Mouse (Mus musculus): ENCODE measurements around the gene Nefh. TPM values are rescaled to one million over a fixed set of nuclear protein-coding genes. Genes with fewer than 3 reads are reported as not detected.

Gene Nefh
- polyA plus RNA-seq, 1 experiment from 2014 or later, result 0.11 TPM

DNA sequence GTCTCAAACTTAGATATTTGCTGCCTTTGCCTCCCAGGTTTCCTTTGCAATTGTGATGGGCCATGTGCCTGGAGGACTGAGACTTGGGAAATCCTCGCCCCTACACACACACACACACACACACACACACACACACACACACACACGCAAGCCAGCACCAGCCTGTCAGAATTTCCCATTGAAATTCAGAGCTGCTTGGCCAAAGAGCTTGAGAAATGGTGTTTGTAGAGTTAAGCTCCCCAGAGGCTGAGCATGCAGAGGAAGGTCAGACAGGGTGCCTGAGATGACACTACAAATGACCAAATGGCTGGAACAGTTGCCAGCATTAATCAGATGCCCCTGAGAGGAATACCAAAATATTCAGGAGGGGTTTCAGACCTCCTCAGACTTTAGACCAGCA is 18.5 kb upstream of the Nefh start:
- Histone ChIP-seq H3K4me3 (ENCODE audit: low read depth, low read length) (no peak overlapping the region), H3K4me1 (ENCODE audit: control insufficient read depth, low read depth, low read length) (peaks cover 18% of the 10 kb centered on the region), H3K27ac (ENCODE audit: low read length) (no peak overlapping the region), H3K36me3 (ENCODE audit: control insufficient read depth, insufficient read depth) (no peaks in the 10 kb centered on the region), H3K9ac (ENCODE audit: low read depth, low read length) (no peak overlapping the region), H3K27me3 (ENCODE audit: control insufficient read depth, insufficient read depth, low read depth, low read length) (no peaks in the 10 kb centered on the region), H3K9me3 (replicated peaks; ENCODE audit: control insufficient read depth, low read length) (no peaks in the 10 kb centered on the region), H3K4me2 (ENCODE audit: low read depth, low read length) (no peak overlapping the region)
- 69% methylated on average over 2 of the region's 2 CpGs for WGBS (ENCODE audit: insufficient replicate concordance)
- no peak for ATAC-seq (ENCODE audit: low read depth)

DNA sequence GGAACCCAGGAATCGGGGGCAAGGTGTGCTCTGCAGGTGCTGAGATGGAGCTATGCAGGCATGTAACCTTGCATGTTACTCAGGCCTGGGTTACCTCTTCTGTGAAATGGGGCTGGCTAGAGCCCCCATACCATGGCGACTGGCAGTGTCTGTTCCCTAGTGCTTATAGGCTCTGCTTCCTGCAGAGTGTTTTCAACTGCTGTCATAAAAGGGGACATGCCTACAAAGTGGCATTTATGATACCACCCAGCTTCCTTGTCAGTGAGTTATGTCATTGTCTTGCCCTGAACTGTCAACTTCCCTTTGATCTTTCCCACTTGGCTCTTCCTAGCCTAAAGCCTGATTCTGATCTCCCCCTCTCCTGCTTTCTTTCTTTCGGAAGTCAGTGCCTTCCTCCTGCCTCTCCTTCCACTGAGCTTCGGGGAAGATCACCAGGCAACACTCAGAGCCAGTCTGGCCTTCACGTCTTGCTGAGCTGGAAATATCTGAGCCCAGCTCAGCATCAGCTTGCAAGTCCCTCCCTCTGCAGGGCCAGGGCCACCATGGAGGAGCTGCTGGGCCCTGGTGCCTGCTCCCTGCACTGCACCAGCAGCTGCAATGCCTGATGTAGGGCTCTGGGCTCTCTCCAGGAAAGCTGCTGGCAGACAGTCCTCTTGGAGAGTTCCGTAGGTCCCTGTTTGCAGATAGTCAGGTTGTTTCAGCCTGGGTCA is 15.4 kb upstream of the Nefh start:
- H3K4me2 ChIP-seq (ENCODE audit: low read depth, low read length), result no peak overlapping the region
- H3K27ac ChIP-seq (ENCODE audit: low read length), result no peak overlapping the region
- no peaks in the 10 kb centered on the region for H3K9me3 ChIP-seq (replicated peaks; ENCODE audit: control insufficient read depth, low read length)
- 42% methylated on average over 6 of the region's 6 CpGs for WGBS (ENCODE audit: insufficient replicate concordance)
- H3K9ac ChIP-seq (ENCODE audit: low read depth, low read length), result no peak overlapping the region
- H3K4me1 ChIP-seq (ENCODE audit: control insufficient read depth, low read depth, low read length), result peaks cover 15% of the 10 kb centered on the region
- no peak for ATAC-seq (ENCODE audit: low read depth)
- H3K4me3 ChIP-seq (ENCODE audit: low read depth, low read length), result no peak overlapping the region
- no peaks in the 10 kb centered on the region for H3K27me3 ChIP-seq (ENCODE audit: control insufficient read depth, insufficient read depth, low read depth, low read length)
- no peaks in the 10 kb centered on the region for H3K36me3 ChIP-seq (ENCODE audit: control insufficient read depth, insufficient read depth)

DNA sequence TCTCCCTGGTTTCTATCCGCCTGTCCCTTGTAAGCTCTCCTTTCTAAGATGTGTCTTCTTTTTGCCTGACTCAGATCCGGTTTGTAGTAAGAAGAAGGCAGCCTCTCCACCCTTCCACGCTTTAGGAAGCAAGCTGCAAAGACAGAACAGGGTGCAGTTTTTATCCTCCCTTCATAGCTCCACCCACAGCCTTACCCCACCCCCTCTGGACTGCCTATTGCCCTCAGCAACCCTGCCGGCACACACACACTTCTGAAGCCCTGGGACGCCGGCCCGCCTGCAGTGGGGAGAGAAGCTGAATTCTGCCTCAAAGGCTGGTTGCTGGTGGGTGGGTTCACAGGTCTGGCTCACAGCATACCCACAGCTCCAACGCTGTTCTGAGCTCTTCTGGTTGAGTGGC is 6.1 kb upstream of the Nefh start:
- Histone ChIP-seq H3K36me3 (ENCODE audit: control insufficient read depth, insufficient read depth) (no peaks in the 10 kb centered on the region), H3K9ac (ENCODE audit: low read depth, low read length) (no peak overlapping the region), H3K4me2 (ENCODE audit: low read depth, low read length) (no peak overlapping the region), H3K9me3 (replicated peaks; ENCODE audit: control insufficient read depth, low read length) (no peaks in the 10 kb centered on the region), H3K27ac (ENCODE audit: low read length) (no peak overlapping the region), H3K4me1 (ENCODE audit: control insufficient read depth, low read depth, low read length) (no peaks in the 10 kb centered on the region), H3K4me3 (ENCODE audit: low read depth, low read length) (no peak overlapping the region), H3K27me3 (ENCODE audit: control insufficient read depth, insufficient read depth, low read depth, low read length) (peaks cover 49% of the 10 kb centered on the region)
- 4% methylated on average over 8 of the region's 8 CpGs for WGBS (ENCODE audit: insufficient replicate concordance)
- no peak for ATAC-seq (ENCODE audit: low read depth)

DNA sequence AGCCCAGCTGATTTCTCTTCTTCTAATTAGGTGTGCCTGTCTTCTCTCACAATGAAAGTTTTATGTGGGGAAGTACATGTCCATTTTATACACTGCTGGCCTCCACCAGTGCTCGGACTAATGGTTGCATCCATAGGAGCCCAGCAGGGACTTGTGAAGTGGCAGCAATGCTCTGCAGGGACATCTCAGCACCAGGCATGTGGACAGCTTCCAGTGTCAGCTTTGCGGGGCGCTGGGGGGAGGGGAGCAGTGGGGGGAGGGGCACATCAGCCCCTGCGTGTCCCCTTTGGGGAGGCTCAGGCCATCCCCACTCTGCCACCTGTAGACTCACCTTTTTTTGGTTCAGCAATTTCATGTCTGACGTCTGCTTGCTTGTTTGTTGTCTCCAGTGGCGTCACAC is 5.5 kb upstream of the Nefh start:
- WGBS (ENCODE audit: insufficient replicate concordance), result 6% methylated on average over 6 of the region's 6 CpGs
- H3K27ac ChIP-seq (ENCODE audit: low read length), result no peak overlapping the region
- no peak overlapping the region for H3K4me3 ChIP-seq (ENCODE audit: low read depth, low read length)
- no peaks in the 10 kb centered on the region for H3K9me3 ChIP-seq (replicated peaks; ENCODE audit: control insufficient read depth, low read length)
- ATAC-seq (ENCODE audit: low read depth), result no peak
- no peaks in the 10 kb centered on the region for H3K4me1 ChIP-seq (ENCODE audit: control insufficient read depth, low read depth, low read length)
- no peak overlapping the region for H3K4me2 ChIP-seq (ENCODE audit: low read depth, low read length)
- no peak overlapping the region for H3K9ac ChIP-seq (ENCODE audit: low read depth, low read length)
- H3K27me3 ChIP-seq (ENCODE audit: control insufficient read depth, insufficient read depth, low read depth, low read length), result peaks cover 54% of the 10 kb centered on the region
- no peaks in the 10 kb centered on the region for H3K36me3 ChIP-seq (ENCODE audit: control insufficient read depth, insufficient read depth)

DNA sequence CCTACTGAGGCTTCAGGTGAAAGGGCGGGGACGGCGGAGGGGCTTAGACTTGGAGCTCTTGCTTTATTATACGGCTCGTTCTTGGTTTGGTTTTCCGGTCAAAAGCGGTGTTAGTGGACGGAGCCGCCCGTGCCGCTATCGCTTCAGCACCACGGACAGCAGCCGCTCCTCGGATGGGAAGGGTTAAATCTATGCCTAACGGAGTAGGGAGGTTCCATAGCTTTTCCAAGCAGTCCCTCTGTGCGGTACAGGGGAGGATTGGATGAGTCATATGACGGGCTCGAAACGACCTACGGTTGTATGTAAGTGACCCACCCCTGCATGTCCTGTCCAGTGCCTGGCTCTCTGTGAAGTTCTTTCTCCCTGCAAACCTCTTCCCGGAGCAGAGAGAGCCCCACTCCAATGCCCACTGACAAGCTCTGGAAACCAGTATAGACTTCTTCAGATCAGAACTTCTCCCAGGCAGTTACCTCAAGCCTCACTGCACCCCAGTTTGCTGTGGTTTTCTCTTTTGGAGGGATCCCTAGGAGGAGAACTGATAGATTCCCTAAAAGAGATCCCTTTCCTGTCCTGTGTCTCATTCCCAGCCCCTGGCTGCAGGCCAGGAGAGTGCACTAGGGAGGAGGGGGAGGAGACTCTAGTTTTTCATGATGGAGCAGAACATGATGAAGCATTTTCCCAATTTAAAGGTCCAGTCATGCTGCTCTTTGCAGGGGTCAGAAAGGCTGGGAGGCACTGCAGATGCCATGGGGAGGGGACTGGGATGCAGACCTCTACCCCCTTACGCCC is 1.6 kb upstream of the Nefh start:
- 4% methylated on average over 23 of the region's 23 CpGs for WGBS (ENCODE audit: insufficient replicate concordance)
- no peaks in the 10 kb centered on the region for H3K36me3 ChIP-seq (ENCODE audit: control insufficient read depth, insufficient read depth)
- H3K9ac ChIP-seq (ENCODE audit: low read depth, low read length), result no peak overlapping the region
- no peak overlapping the region for H3K27ac ChIP-seq (ENCODE audit: low read length)
- no peaks in the 10 kb centered on the region for H3K9me3 ChIP-seq (replicated peaks; ENCODE audit: control insufficient read depth, low read length)
- ATAC-seq (ENCODE audit: low read depth), result no peak
- peaks cover 90% of the 10 kb centered on the region for H3K27me3 ChIP-seq (ENCODE audit: control insufficient read depth, insufficient read depth, low read depth, low read length)
- peaks cover 13% of the 10 kb centered on the region for H3K4me1 ChIP-seq (ENCODE audit: control insufficient read depth, low read depth, low read length)
- no peak overlapping the region for H3K4me2 ChIP-seq (ENCODE audit: low read depth, low read length)
- H3K4me3 ChIP-seq (ENCODE audit: low read depth, low read length), result no peak overlapping the region

DNA sequence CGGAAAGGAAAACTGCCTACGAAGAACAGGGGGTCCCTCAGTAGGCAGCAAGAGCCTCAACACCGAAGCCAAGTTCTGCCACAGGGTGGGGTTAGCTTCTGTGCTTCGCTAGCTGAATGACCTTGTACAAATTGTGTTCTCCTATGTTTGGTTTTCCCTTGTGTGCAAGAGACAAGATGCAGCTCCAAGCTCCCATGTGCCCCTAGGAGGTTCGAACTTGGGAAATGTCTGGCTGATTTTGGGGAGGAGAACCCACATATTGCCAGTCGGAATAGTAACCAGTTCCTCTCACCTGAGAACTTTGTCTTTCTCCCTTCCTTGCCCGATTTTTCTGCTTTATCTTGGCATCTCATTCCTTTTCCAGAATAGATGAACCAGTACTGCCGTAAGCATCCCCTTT is 928 bp upstream of the Nefh start:
- Histone ChIP-seq H3K27me3 (ENCODE audit: control insufficient read depth, insufficient read depth, low read depth, low read length) (peaks cover 87% of the 10 kb centered on the region), H3K9ac (ENCODE audit: low read depth, low read length) (no peak overlapping the region), H3K9me3 (replicated peaks; ENCODE audit: control insufficient read depth, low read length) (no peaks in the 10 kb centered on the region), H3K27ac (ENCODE audit: low read length) (no peak overlapping the region), H3K36me3 (ENCODE audit: control insufficient read depth, insufficient read depth) (no peaks in the 10 kb centered on the region), H3K4me3 (ENCODE audit: low read depth, low read length) (no peak overlapping the region), H3K4me2 (ENCODE audit: low read depth, low read length) (no peak overlapping the region), H3K4me1 (ENCODE audit: control insufficient read depth, low read depth, low read length) (peaks cover 13% of the 10 kb centered on the region)
- ATAC-seq (ENCODE audit: low read depth), result no peak
- WGBS (ENCODE audit: insufficient replicate concordance), result 29% methylated on average over 8 of the region's 8 CpGs

DNA sequence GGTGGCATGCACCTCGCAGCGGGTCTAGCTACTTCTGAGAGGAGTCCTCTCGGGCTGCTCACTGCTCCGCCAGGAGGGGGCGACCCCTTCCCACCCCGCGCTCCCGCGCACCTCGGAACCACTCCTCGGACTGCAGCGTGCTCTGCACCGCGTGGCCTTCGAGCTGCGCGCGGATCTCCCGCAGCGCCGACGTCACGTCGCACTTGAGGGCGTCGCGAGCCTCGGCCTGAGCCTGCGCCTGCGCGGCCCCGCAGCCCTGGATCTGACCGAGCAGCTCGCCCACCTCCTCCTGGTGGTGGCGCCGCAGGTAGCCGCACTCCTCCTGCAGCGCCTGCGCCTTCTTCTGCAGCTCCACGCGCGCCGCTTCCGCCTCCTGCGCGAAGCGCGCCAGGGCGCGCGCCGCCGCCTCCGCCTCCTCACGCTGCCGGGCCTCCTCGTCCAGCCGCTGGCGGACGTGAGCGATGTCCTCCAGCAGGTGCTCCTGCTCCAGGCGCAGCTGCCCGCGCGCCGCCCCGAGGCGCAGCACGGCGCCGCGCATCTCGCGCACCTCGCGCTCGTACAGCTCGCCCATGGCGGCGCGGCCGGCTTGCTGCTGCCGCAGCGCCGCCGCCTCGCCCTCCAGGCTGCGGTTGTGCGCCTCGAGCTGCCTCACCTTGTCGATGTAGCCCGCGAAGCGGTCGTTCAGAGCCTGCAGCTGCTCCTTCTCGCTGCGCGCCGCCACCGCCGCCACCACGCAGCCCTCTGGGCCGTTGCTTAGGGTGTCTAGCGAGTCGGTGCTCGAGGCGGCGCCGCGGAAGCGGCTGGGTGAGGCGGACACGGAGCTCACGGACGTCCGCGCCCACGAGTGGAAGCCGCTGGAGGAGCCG is 684 bp downstream of the Nefh start:
- Histone ChIP-seq H3K27ac (ENCODE audit: low read length) (no peak overlapping the region), H3K4me2 (ENCODE audit: low read depth, low read length) (peak overlapping the region; percentile 69), H3K9ac (ENCODE audit: low read depth, low read length) (no peak overlapping the region), H3K4me3 (ENCODE audit: low read depth, low read length) (peak overlapping the region; percentile 47), H3K36me3 (ENCODE audit: control insufficient read depth, insufficient read depth) (no peaks in the 10 kb centered on the region), H3K27me3 (ENCODE audit: control insufficient read depth, insufficient read depth, low read depth, low read length) (peaks cover 73% of the 10 kb centered on the region), H3K4me1 (ENCODE audit: control insufficient read depth, low read depth, low read length) (peaks cover 13% of the 10 kb centered on the region), H3K9me3 (replicated peaks; ENCODE audit: control insufficient read depth, low read length) (no peaks in the 10 kb centered on the region)
- ATAC-seq (ENCODE audit: low read depth), result peak; percentile 32; the same call in 1 of the 2 replicates
- under 1% methylated on average over 92 of the region's 120 CpGs for WGBS (ENCODE audit: insufficient replicate concordance)

DNA sequence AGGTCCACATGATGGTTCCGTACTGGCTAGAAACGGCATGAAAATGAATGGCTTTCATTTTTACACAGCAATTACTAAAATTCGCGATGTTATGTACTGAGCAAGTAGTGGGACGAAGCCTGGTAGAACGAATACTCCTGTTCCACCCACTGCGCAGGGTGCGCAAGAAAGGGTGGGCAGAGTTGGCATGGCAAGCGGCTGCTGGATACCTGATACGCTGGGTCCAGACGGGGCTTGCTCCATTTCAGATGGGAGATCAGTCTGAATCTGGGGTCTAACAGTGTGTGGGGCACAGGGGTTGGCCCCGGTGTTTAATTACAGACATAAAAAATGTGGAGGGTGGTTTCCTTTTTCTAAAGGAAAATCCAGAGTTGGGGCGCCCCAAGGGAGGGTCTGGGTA is 1.3 kb downstream of the Nefh start:
- Histone ChIP-seq H3K4me3 (ENCODE audit: low read depth, low read length) (no peak overlapping the region), H3K27me3 (ENCODE audit: control insufficient read depth, insufficient read depth, low read depth, low read length) (peaks cover 66% of the 10 kb centered on the region)

More for the DNA sequence above, 1.3 kb downstream of the Nefh start:
- 37% methylated on average over 13 of the region's 13 CpGs for WGBS (ENCODE audit: insufficient replicate concordance)
- Histone ChIP-seq H3K36me3 (ENCODE audit: control insufficient read depth, insufficient read depth) (no peaks in the 10 kb centered on the region), H3K4me1 (ENCODE audit: control insufficient read depth, low read depth, low read length) (peaks cover 13% of the 10 kb centered on the region), H3K27ac (ENCODE audit: low read length) (no peak overlapping the region), H3K9me3 (replicated peaks; ENCODE audit: control insufficient read depth, low read length) (no peaks in the 10 kb centered on the region), H3K9ac (ENCODE audit: low read depth, low read length) (no peak overlapping the region), H3K4me2 (ENCODE audit: low read depth, low read length) (no peak overlapping the region)
- no peak for ATAC-seq (ENCODE audit: low read depth)
